Mouse (Mus musculus) inflammation-experienced regulatory T-cells (primary cell): Measurements from ENCODE around the gene Rgp1. TPM values are rescaled to one million over a fixed set of nuclear protein-coding genes. Genes with fewer than 3 reads are reported as not detected.

Experiments
- polyA plus RNA-seq, 2 experiments: library from polyadenylated mRNA; unstranded; fragments of 100-300 nt; shearing (Covaris generic); gene quantifications; one replicate each; pipeline ENCODE4 v1.2.1; 2017

The Rgp1 gene
- polyA plus RNA-seq, result 10 to 100 TPM; 12.9 to 21.1 TPM

DNA sequence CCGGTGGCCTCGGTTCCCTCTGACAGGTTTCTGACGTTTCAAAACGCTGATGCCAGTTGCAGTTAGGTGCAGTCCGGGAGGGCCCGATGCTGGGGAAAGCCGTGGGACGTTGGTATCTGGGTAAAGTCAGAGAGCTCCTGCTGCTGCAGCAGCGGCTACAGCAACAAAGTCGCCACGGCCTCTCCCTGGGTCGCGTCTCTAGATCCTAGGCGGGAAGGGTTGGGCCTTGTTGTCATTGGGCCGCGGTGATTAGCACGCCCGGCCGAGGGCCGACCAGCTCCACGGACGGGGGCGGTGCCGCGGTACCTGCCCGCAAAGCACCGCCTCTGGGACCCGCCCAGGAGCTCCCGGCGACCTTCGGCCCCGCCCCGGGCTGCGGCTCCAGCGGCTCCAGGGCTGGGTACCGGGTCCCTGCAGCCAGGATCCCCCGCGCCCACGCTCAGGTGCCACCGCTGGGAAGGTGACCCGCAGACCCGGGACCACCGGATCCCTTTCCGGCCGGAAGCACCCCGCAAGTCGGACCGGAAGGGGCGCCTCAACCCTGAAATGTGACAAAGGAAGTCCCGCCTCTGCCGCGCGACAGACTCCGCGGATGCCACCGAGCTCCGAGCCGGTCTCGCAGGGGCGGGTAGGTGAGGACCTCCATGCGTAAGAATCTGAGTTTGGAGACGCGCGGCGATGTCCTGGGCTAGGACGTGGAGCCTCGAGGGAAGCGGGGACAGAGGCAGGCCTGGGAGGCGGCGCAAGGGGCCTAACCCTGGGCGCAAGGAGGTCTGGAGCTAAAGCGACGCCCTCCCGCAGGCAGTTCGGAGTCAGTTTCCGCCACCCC, at the start of gene Rgp1, which contains the start of gene Gba2:
Gene Rgp1 (plus strand): TSS at position 340 of the 829 bp plus-strand sequence.
Gene Gba2 (minus strand): TSS at position 498 of the 829 bp plus-strand sequence.

DNA sequence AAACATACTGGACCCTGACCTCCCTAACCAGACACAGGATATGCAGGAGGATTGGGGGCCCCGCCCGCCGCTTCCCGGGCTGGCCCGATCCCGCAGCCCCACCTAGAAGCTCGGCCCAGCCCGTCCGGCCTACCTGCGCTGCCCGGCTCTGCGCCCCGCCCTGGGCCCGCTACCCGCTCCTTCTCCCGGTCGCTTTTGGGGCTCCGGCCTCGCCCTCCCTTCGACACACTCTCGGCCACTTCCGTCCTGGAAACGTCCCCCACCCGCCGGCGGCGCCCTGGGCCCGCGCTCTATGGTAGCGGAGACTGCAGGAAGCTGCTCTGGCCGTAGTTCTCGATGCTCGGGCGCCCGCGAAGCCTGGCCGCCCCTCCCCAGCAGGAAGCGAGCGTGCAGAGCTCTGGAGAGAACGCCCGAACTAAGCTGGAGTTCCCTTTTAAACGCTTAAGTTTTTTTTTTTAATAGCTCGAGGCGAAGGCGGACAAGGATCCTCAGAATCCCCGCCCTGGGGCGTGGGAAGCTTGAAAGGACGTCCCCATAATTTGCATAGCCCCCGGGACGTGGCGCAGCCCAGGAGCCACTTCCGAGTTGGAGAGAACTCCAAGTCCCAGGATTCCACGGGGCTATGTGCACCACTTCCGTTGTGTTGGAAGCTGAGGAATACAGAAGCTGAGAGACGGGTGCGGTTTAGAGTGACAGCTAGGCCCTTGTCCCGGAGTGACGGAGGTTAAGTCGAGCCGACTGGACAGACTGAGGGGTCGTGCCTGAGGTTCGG, 16.3 kb upstream of the Rgp1 start, which contains the start of the genes Creb3 and Tln1:
Gene Creb3 (plus strand): TSS at position 336 of the 772 bp plus-strand sequence.
Gene Tln1 (minus strand): TSS at position 695 of the 772 bp plus-strand sequence.

DNA sequence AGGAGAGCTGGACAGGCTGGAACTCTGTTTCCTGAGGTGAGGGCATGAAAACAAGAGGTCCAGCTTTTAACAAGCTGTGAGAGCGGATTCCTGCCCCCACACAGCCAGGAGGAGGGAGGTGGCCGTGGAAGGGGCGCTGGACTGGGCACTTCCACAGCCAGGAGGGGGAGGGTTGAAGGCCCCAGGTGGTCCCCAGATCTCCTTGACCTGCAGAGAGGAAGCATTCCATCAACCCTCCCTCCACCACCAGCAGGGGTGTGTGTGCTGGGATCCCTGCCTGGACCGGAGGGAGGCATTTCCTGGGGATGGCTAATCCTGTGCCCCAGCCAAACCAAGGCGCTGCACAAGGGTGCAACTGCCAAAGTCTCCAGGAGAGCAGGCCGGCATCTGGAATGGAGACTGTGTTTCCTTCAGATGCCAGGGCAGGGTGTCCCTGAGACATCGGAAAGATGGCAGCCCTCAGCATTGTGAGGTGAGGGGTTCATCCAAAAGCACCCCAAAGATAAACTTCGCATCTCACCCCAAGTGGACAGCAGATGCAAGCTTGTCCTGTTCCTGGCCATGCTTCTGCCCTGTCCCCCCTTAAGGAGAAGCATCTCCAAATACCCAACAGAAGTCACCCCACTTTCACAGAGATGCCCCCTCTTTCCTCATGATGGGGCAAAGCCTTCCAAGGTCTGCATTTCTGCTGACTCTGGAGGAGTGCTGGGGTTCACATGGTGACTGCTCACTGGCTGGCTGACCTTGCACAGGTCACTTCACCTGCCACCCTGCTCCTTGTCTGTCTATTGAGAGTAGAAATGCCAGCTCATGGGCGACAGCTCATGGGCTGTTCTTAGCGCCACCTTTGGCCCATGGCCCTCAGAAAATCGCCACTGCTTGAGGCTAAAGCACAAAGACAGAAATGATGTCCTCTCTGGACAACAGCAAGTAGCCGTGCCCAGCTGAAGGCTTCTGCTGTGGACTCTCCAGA, 6.2 kb downstream of the Rgp1 start, which contains the start of gene Msmp:
Gene Msmp (minus strand): TSS at position 51 of the 973 bp plus-strand sequence.

DNA sequence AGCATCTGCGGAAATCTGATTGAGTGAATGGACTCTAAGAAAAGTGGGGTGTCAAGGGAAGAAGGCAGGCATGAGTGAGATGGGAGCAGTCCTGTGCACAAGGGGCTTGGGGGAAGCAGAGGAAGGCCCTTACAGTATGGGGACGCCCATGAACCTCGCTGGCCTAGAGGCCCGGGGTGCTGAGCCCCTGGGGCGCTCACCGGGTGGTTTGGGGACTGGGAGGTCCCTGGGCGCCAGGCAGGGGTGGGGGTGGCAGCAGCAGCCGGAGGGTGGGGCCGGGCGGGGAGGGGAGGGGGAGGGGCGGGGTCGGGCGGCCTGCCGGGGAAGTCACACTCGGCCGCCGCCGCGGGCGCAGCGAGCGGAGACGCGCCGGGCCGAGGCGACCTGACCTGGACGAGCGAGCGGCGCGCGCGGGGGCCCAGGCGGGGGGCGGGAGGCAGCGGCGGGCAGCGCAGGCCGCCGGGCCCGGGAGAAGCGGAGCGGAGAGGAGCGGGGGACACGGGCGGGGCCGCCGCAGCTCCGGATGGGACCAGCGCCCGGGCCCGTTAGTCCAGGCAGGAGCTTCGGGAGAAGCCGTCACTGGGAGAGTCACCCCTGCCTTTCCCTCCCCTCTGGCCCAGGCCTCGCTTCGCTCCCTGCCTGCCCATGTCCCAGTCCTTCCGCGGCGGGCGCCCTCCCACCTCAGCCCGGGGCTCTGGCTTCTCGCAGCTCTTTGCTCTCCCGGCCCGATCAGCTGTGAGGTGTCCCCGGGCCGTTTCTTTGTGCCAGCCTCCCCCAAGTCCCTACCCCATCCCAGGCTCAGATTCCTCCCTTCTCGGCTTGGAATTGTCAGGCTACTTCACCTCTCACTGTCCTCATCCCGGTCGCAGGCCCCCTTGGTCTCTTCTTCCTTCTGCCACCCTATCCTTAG, 52.8 kb downstream of the Rgp1 start, which contains the start of gene Npr2:
Gene Npr2 (plus strand): TSS at position 890 of the 910 bp plus-strand sequence.

Other genes starting within 250 kb of the Rgp1 start
- 1 to 10 TPM in 1 of 2 experiments, under 1 TPM in 1; 0.33 to 1.8 TPM for gene Rusc2, start 196.7 kb upstream of the Rgp1 start, polyA plus RNA-seq
- gene Fam166b, start 149.6 kb upstream of the Rgp1 start, polyA plus RNA-seq, result under 1 TPM in 1 of 2 experiments, not detected in 1; 0.23 TPM
- gene Tesk1, start 136.8 kb upstream of the Rgp1 start, polyA plus RNA-seq, result 10 to 100 TPM; 54.6 to 94.4 TPM
- gene Cd72, start 124.1 kb upstream of the Rgp1 start, polyA plus RNA-seq, result 10 to 100 TPM; 33.1 to 65.3 TPM
- 100 to 1,000 TPM; 134 to 225 TPM for gene Sit1, start 95.0 kb upstream of the Rgp1 start, polyA plus RNA-seq
- gene Ccdc107, start 85.8 kb upstream of the Rgp1 start, polyA plus RNA-seq, result 10 to 100 TPM; 89.1 to 99.6 TPM
- 1 to 10 TPM; 3.8 to 5.5 TPM for gene Arhgef39, start 79.0 kb upstream of the Rgp1 start, polyA plus RNA-seq
- 1 to 10 TPM in 1 of 2 experiments, under 1 TPM in 1; 0.51 to 1.4 TPM for gene Car9, start 71.7 kb upstream of the Rgp1 start, polyA plus RNA-seq
- under 1 TPM in 1 of 2 experiments, not detected in 1; 0.37 TPM for gene Tpm2, start 55.0 kb upstream of the Rgp1 start, polyA plus RNA-seq
- gene Creb3, start 16.4 kb upstream of the Rgp1 start, polyA plus RNA-seq, result 10 to 100 TPM; 82.9 to 91.0 TPM
- gene Tln1, start 16.0 kb upstream of the Rgp1 start, polyA plus RNA-seq, result 100 to 1,000 TPM; 223 to 237 TPM
- gene Gba2, start 158 bp downstream of the Rgp1 start, polyA plus RNA-seq, result 10 to 100 TPM; 43.6 to 49.6 TPM
- 1 to 10 TPM; 3.0 to 3.9 TPM for gene Msmp, start 5.8 kb downstream of the Rgp1 start, polyA plus RNA-seq
- gene Npr2, start 53.2 kb downstream of the Rgp1 start, polyA plus RNA-seq, result under 1 TPM; 0.53 to 0.72 TPM
- gene Spag8, start 74.9 kb downstream of the Rgp1 start, polyA plus RNA-seq, result under 1 TPM; 0.27 to 0.81 TPM
- gene Hint2, start 77.8 kb downstream of the Rgp1 start, polyA plus RNA-seq, result 10 to 100 TPM; 64.9 to 74.6 TPM
- 1 to 10 TPM; 1.4 to 2.3 TPM for gene Tmem8b, start 90.3 kb downstream of the Rgp1 start, polyA plus RNA-seq
- gene Fam221b, start 90.4 kb downstream of the Rgp1 start, polyA plus RNA-seq, result 1 to 10 TPM in 1 of 2 experiments, under 1 TPM in 1; 0.99 to 2.8 TPM
- gene Olfr70, start 122.1 kb downstream of the Rgp1 start, polyA plus RNA-seq, result not detected
- under 1 TPM in 1 of 2 experiments, not detected in 1; 0.10 TPM for gene Olfr71, start 131.5 kb downstream of the Rgp1 start, polyA plus RNA-seq
- gene Hrct1, start 148.5 kb downstream of the Rgp1 start, polyA plus RNA-seq, result not detected
- gene Spaar, start 151.3 kb downstream of the Rgp1 start, polyA plus RNA-seq, result 1 to 10 TPM in 1 of 2 experiments, under 1 TPM in 1; 0.48 to 1.3 TPM
- gene Olfr159, start 192.3 kb downstream of the Rgp1 start, polyA plus RNA-seq, result not detected
- under 1 TPM; 0.08 to 0.32 TPM for gene Olfr156, start 245.2 kb downstream of the Rgp1 start, polyA plus RNA-seq